Mouse (Mus musculus) bone marrow, adult 2 months (tissue): ENCODE data around the gene Nek6.

Experiments used
- CTCF ChIP-seq: fragments of 200-500 bp; IDR thresholded peaks from 2 replicates; pipeline ENCODE4 v1.5.1; 2011; ENCODE audit warnings: low read length, control low read depth; ENCODE audit not compliant: control insufficient read depth, insufficient read depth
- POLR2A ChIP-seq: fragments of 200-500 bp; IDR thresholded peaks from 2 replicates; pipeline ENCODE4 v1.6.1; 2011; ENCODE audit warnings: low read depth, mild to moderate bottlenecking, control low read depth, low read length, borderline replicate concordance; ENCODE audit not compliant: control insufficient read depth

- TF ChIP-seq POLR2A (no peak), CTCF (peak; percentile 23; the same call in 1 of the 2 replicates)
Observed at GRCm38 (mm10) chr2:38482122-38482521, 29.3 kb upstream of the Nek6 start.
